Mouse (Mus musculus) c-Kit-positive CD71-positive TER-119-positive erythroid progenitor cells, embryonic 14.5 days (primary cell): ENCODE data around the gene Mgat2.
"Not testable (repeated sequence)": the region's sequence is repeated elsewhere in the genome, so short reads cannot be mapped to it uniquely, and the experiment has no call there.

Source experiments
- DNase-seq: peaks from one replicate; pipeline ENCODE4 v3.0.0-alpha.2; 2013; ENCODE audit warnings: low spot score

Mgat2 gene

GRCm38 (mm10) chr12:69183583-69184308 lies at the start of gene Mgat2, which contains the start of gene Rpl36al:
Gene Mgat2, plus strand, starts transcription at chr12:69184157.
Gene Rpl36al, minus strand, starts transcription at chr12:69184083.
- peak; percentile 98 for DNase-seq

DNA sequence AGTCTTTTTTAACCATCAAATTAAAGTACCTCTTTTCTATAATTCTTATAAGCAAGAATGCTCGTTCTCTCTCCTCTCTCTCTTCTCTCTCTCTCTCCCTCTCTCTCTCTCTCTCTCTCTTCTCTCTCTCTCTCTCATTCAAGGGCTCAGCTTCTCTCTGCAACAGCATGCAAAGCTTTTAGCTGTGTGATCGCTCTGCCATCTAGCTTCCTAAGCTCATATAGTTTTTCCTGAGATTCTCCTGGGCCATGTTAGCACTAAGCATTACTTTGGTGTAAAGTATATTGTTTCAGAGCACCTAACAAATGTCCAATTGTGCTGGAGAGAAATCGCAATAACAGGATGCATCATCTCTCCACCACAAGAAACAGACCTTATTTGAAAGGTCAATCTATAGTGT lies 44.8 kb upstream of the Mgat2 start:
- DNase-seq, result no peak

- DNase-seq, result no peak
These were observed 44.1 kb upstream of the Mgat2 start for GRCm38 (mm10) chr12:69139841-69140240.

- DNase-seq, result no peak
These were observed 40.5 kb upstream of the Mgat2 start for GRCm38 (mm10) chr12:69143460-69143859.

DNA sequence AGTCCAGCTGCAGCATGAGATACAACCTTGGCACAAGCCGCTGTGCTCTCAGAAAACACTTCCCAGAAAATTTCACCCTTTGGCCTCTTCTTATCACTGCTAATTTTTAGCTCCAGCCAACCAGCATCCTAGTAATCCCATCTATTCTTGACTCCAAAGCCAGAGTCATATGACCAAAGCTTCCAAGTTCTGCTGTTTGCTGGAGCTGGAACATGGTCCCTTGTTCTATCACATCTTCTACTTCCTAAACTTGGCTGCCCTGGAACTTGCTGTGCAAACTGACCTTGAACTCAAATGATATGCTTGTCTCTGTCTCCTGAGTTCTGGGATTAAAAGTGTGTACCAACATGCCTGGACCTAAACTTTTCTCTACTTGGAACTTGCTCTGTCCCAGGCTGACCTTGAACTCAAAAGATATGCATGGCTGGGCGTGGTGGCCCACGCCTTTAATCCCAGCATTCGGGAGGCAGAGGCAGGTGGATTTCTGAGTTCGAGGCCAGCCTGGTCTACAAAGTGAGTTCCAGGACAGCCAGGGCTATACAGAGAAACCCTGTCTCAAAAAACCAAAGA lies 36.7 kb upstream of the Mgat2 start:
- DNase-seq, result no peak

- no peak for DNase-seq
These were observed 33.9 kb upstream of the Mgat2 start for GRCm38 (mm10) chr12:69150049-69150448.

- no peak for DNase-seq
These were observed 28.0 kb upstream of the Mgat2 start for GRCm38 (mm10) chr12:69155923-69156322.

- DNase-seq, result no peak
These were observed 27.5 kb upstream of the Mgat2 start for GRCm38 (mm10) chr12:69156436-69156835.

- DNase-seq, result peak; percentile 57
These were observed 26.9 kb upstream of the Mgat2 start for GRCm38 (mm10) chr12:69157107-69157506.

GRCm38 (mm10) chr12:69158366-69158764 lies 25.6 kb upstream of the Mgat2 start:
- peak; percentile 43 for DNase-seq

GRCm38 (mm10) chr12:69158765-69159577 lies 25.0 kb upstream of the Mgat2 start, which contains the start of gene Rps29:
Gene Rps29, minus strand, starts transcription at chr12:69159186.
- DNase-seq, result peak; percentile 99

DNA sequence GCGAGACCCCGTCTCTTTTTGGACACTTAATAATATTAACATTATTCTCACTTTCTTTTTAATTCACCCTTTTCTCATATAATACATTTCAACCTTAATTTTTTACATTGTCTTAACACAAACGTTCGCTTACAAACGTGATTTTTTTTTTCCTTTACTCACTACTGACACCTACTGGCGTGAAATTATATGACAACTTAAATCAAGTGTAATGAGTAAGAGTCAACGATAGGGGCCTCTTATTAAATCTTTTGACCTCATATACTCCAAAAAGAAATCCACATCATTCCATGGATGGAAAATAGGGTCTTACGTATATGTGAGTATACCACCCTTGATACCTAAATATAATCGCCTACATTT lies 24.4 kb upstream of the Mgat2 start:
- peak; percentile 88 for DNase-seq

- DNase-seq, result not testable (repeated sequence)
These were observed 23.3 kb upstream of the Mgat2 start for GRCm38 (mm10) chr12:69160677-69161076.

DNA sequence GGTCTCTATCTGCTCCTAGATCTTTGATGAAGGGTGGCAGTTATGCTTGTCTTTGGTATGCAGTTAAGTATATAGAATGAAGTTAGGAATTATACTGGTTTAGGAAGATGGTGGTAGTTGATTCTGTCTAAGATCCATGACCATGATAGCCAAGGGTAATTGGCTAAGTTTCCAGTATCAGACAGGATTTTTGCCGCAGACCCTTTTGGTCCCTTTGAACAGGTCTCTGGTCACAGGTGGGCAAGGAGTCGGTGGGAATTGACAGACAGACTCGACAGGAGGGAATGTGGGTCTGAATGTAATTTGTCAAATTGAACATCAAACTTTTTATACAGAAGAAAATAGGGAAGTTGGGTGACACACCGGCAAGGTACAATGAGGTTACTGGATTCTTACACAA lies 20.4 kb upstream of the Mgat2 start:
- DNase-seq, result not testable (repeated sequence)

GRCm38 (mm10) chr12:69164904-69165303 lies 19.1 kb upstream of the Mgat2 start:
- peak; percentile 29 for DNase-seq

GRCm38 (mm10) chr12:69166861-69167581 lies 16.9 kb upstream of the Mgat2 start:
- not testable (repeated sequence) for DNase-seq

DNA sequence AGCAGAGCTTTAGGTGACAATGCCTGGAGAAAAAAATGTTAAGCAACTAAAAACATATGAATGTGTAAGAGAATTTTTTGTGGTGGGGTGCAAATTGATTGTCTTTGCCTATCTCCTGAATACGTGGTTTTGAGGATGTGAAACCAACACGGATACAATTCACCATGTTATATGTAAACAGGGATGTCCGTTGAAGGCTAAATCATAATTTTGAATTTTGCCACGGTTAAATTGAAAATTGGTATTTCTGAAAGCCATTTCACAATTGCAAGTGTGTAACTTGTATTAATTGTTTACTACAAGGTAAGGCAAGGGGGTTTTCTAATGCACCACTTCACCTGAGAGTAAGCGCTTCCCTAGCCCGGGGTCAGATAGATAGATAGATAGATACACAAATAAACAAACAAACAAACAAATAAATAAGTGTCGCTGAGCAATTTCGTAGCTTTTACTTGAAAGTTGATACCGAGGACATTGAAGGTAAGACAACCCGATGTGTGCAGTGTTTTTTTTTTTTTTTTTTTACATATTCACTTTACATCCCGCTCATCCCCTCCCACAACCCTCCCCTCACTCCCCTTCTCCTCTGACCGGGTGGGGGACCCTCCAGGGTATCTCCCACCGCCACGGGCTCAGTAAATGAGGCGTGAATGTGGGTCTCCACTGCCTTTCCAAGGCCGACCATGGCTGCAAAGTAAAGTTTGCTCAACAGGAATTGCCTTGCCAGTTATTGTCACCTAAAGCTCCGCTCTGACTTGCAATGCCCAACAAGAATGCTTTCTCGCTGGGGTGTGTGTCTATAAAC lies 16.1 kb upstream of the Mgat2 start:
- DNase-seq, result no peak

DNA sequence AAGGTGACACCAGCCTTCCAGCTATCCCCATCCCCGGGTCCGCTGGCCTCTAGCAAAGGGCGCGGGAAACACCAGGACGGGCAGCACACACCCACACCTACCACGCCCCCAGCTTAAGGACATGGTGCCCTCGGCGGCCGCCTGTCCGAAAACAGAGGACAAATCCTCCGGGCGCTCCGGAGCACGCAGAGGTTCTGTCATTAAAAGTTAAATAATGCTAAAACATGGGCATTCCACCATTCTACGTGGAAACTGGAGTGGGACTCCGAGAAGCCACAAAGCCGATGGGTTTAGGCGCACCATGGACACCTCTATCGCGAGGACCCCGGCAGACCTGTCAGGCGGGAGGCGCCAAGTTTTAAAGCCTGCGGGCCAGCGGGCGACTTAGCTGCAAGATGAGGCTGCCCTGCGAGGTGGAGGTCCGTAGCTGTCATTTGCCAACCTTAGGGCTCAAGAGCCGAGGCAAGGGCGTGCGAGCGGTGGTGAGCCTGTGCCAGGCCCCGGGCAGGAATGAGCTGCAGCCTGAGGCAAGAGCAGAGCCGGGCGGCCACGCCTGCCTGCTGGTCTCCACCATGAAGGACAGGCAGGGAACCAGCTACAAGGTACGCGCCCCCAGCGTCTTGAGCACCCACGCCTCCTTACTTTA lies 15.4 kb upstream of the Mgat2 start, which contains the start of gene Lrr1:
Lrr1 (plus strand) TSS at position 354 of the 646 bp plus-strand sequence.
- DNase-seq, result peak; percentile 83

DNA sequence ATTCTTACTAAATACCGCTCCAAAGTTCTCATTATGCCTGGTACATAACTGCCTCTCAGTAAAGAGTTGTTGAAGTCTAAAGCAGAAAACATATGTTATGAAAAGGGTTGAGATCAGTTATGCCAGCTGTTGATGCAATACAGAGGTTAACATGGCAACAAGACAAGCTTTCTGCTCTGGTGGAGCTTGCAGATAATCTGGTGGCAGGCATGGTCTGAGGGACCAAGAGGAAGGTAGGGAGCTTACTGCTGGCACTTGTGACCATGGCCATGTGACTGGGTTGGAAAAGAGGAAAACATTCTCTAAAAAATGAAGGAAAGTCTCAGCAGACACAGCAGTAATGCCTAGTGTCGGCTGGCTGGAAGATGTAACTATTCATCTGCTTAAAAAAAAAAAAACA lies 12.7 kb upstream of the Mgat2 start:
- no peak for DNase-seq

DNA sequence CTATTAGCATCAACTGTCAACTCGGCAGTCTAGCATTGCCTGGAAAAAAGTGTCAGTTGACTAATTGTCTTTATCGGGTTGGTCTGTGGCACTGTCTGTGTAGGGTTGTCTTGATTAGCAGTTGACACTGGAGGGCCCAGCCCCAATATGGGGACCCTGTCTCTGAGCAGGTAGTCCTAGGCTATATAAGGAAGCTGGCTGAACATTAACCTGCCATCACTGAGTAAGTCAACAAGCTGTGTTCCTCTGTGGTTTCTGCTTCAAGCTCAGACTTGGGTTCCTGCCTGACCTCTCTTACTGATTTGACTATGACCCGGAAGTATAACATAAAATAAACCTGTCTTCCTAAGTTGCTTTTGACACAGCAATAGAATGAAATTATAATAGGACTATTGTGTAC lies 8.0 kb upstream of the Mgat2 start:
- DNase-seq, result no peak

GRCm38 (mm10) chr12:69177526-69177925 lies 6.4 kb upstream of the Mgat2 start:
- no peak for DNase-seq
